Mouse (Mus musculus) liver, postnatal 0 days (tissue): Measurements from ENCODE around the gene Mxd4.

Source experiments
- CTCF ChIP-seq: sonication (generic); IDR thresholded peaks from 2 replicates; pipeline ENCODE4 v1.5.1; 2016; ENCODE audit warnings: antibody characterized with exemption, low read depth
- EP300 ChIP-seq: IDR thresholded peaks from 2 replicates; pipeline ENCODE4 v1.6.1; 2016; ENCODE audit warnings: antibody characterized with exemption, low read depth, mild to moderate bottlenecking

GRCm38 (mm10) chr5:34230599-34231485 lies 43.3 kb upstream of the Mxd4 start:
- TF ChIP-seq CTCF (no peak), EP300 (no peak)
